Mouse (Mus musculus) right cerebral cortex, postnatal 10 days (tissue): ENCODE results near the gene Dnmbp.

ENCODE experiments used
- DNase-seq, 2 experiments: peaks; one replicate each; pipeline ENCODE4 v3.0.0; 2021; ENCODE audit warnings: low spot score in 2 of 2

Gene Dnmbp

DNA sequence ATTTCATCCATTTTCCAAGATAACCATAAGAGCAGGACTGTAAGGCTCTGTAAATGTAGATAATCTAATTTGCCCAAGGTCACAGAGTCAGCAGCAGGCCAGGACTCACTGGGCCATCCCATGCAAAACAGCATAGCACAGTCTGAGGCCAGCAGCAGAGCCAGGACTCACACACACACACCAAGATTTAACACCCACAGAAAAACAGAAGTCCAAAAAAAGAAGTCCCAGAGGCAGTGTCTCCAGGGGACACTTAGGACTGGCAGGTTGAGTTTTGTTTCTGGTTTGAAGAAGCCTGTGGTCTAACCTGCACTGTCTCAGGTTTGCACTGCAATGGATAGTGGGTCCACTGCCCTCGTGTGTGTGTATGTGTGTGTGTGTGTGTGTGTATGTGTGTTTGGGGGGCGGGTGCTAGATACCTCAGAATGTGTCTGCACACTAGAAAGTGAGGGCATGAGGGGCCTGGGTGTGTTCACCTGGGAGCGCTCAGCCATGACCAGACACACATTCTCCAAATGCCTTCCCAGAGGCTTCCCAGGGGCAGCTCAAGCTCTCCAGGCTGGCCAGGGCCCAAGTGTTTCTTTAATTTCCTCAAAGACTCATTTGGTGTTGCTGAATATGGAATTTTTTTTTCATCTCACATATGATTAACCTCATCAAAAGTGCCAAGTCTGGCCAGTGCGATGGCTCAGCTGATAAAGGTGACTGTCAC, 27.1 kb downstream of the Dnmbp start:
- DNase-seq: no peak

DNA sequence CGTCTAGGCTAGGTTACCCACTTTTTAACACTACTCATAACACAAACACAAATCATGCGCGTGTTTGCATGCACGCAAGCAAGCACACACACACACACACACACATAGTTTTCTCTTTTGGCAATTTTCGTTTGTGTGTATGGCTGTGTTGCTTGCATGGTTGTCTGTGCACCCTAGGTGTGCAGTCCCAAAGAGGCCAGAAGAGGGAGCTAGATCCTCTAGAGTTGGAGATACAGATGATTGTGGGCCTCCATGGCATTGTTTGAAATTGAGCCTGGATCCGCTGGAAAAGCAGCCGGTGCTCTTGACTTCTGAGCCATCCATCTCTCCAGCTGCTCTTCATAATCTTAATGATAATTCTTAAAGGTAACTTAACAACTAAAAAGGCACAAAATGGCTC, 33.5 kb downstream of the Dnmbp start:
- no peak for DNase-seq

DNA sequence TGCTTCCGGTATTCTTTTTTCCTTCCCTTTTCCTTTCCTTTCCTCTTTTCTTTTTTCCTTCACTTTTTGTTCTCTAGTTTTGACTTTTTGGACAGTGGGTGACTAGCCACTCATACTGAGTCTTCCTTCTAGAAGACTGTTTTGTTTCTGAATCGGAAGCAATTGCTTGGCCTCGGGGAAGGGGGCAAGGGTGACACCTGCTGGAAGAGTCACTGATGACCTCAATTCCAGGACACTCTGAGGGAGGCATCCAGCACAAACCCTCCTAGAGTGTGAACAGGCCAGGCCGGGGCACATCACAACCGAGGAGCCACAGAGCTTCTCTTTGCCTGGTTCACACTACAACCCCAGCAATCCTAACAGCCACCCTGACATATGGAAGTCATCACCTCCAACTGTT, 34.0 kb downstream of the Dnmbp start:
- peak in 1 of 2 experiments; percentile 50 for DNase-seq

DNA sequence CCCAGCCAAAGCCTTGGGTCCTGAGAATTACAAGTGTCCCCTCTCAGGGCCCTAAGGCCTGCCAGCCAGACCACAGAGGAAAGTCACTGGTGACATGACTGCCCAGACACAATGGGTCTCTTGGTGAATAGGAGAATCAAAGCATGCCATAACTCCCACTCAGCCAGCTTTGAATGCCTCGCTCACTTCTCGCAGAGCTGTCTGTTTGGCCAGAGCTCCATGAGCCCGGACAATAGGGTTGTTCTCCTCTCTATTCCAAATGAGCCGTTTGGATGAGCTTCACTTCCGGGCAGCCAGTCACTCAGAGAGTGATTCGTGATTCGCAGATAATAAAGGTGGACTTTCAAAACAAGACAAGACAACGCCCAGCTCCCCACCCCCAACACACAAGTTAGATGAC, 34.9 kb downstream of the Dnmbp start:
- no peak for DNase-seq

DNA sequence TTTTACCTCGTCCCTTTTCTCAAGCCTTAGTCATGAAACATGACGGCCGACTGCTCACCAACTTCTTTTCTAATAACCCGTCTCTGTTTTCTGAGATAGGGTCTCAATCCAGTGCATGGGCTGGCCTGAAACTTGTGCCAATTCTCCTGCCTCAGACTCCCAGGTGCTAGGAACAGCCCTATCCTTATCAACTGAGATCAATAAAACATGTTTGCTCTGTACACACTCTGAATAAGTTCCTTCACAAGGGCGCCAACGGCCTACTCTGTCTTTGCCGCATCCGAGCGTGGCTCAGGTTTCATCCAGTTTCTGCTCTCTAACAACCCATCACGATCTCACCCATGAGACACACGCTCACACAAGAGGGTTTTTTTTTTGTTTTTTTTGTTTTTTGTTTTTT, 35.7 kb downstream of the Dnmbp start:
- no peak for DNase-seq

DNA sequence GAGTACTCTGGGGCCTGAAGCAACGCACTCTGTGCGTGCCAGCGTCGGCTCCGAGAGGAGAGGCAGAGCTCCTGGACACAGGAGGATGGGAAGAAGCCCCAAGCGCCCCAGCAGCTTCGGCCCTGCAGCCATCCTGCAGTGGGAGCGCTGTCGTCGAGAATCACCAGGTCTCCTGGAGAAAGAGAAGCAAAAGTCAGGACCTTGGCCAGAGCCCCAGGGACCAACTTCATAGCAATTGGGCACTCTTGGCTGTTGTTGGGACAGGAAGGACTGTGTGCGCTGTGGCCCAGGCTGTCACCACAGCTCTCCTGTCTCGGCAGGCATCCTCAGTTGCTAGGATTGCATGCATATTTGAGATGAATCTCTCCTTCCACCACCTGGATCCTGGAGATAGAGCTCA, 37.1 kb downstream of the Dnmbp start:
- DNase-seq: no peak

DNA sequence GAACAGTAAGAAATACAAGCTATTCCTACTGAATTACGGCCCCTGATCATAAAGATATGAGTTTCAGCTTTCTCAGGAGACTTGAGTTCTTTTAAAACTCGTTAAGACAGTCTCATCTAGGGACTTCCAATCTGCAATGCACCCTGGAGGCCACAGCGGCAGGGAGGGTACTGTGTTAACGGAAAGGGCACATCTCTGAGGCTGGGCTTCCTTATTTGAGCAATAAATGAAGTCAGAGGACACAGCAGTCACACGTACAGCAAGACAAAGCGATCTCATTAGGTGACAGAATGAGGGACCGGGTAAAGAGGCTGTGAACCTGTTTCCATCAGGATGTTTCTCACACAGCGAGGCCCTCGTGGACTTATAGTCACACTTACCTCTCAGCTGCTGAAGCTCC, 39.3 kb downstream of the Dnmbp start:
- DNase-seq: no peak

DNA sequence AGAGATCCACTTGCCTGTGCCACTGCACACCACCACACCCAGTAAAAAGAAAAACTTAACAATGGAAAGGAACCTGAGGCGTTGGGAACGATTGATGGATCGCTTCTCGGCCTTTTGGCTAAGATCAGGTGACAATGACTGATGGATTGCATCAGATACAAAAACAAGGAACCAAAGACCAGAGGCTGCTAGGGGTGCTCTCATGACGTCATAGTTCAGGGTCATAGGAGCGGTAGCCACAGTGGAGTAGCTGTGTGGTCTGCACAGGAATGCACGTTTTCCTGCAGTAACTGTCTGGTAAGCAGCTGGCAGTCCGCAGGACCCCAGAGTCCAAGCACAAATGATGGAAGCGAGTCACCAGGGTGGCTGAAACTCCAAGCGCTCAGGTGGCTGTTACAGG, 41.4 kb downstream of the Dnmbp start:
- DNase-seq: no peak

DNA sequence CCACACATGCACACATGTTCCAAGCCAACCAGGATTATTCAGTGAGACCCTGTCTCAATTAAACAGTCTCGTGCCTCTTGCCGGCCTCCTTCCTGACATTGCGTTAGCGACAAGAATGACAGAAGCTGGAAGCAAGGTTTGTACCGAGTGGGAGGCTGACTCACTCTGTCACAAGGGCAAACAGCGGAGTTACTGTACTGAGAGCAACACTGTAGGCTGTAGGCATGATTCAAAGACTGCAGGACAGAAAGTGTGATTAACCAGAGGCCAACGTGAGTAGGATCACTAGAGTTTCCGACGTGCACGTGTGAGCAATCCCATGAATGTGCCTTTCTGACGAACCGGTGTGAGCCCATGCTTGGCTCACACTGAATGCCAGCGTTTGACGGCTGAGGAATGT, 43.5 kb downstream of the Dnmbp start:
- no peak for DNase-seq

DNA sequence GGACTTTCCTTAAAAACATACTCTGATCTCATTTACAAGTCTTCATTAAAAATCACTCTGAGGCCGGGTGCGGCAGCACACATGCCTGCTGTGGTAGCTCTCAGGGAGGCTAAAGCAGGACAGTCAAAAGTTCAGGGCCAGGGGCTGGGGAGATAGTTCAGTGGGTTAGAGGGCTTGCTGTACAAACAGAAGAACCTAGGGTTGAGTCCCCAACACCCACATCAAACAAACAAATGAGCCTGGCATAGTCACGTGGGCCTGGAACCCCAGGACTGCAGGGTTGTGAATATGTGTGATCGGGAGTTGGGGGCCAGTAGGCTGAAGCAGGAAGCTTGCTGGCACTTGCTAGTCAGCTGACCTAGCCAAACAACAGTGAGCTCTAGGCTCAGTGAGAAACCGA, 44.0 kb downstream of the Dnmbp start:
- DNase-seq: no peak

DNA sequence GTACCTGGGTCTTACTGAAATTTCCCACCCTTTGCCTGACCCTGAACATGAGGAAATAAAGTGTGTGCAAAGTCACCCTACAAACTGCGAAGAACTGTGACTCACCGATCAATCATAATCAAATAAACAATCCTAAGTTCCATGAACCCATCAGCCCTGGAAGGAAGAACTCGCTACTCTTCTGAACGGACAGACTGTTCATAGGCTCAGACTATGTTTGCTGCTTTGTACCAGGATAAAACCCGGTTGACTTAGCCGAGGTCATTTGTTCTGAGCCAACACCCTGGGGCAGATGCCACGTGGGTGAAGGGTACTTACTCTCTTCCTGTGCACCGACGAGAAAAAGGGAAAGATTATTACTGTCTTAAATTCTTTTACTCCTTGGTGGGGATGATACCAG, 45.2 kb downstream of the Dnmbp start:
- no peak for DNase-seq

DNA sequence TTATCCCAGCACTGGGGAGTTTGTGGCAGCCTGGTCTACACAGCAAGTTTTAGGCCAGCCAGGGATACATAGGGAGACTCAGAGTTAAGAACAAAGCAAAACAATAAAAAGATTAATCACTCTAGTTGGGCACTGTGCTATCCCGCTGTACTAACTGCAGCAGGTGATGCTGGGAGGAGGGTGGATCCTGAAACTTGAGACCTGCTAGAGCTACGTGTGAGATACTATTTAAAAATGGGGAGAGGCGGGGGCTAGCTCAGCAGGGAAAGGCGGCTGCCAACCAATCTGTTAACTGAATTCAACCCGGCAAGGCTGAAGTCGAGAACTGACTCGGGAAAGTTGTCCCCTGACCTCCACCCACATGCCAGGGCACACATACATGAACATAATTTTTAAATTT, 45.9 kb downstream of the Dnmbp start:
- no peak for DNase-seq

DNA sequence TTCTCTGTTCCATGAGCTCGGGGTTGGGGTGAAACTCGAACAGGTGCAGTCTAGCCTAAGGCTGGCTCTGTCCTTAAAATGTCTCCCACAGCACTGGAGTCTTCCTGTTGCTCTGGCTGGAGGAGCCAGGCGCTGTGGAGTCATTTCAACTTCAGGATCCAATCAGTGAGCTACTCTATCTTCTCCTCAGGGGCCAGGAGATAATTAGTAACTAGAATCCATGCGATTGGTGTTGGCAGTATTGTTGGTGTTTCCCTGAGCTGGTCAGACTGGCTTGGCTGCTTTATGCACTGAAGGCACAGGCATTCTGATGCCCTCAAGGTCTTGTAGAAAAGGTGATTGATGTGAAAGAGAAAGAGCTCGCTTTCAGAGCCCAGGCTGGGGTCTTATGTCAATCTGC, 49.5 kb downstream of the Dnmbp start:
- DNase-seq: no peak

DNA sequence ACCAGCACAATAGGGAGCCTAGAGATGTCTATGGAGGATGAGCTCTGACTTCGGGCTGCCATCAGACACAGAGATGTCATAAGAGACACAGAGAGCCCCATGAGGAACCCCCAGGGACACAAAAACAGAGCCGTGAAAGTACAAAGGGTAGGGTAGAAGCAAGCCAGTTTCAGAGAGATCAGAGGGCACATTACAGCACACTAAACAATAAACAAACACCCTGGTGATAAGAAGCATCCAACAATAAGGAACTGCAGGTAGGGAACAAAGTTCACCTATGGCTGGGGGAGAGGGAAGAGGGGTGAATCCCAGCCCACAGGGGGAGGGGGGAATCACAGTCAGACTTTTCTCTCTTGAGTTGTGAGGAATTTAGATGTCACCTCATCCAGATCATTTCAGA, 52.3 kb downstream of the Dnmbp start:
- DNase-seq: no peak

DNA sequence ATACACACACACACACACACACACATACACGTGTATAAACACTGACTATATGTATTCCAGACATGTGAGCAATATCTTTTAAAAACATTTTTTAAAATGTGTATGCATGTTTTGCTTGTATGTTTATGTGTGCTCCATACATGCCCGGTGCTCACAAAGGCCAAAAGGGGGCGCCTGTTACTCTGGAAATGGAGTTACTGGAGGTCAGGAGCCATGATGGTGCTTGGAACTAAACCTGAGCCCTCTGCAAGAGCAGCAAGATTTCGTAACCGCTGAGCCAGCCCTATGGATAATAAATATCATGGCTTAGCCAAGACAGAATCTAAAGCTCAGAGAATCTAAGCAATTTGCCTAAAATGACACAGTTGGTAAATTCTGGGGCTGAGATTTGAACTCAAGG, 52.7 kb downstream of the Dnmbp start:
- no peak for DNase-seq

DNA sequence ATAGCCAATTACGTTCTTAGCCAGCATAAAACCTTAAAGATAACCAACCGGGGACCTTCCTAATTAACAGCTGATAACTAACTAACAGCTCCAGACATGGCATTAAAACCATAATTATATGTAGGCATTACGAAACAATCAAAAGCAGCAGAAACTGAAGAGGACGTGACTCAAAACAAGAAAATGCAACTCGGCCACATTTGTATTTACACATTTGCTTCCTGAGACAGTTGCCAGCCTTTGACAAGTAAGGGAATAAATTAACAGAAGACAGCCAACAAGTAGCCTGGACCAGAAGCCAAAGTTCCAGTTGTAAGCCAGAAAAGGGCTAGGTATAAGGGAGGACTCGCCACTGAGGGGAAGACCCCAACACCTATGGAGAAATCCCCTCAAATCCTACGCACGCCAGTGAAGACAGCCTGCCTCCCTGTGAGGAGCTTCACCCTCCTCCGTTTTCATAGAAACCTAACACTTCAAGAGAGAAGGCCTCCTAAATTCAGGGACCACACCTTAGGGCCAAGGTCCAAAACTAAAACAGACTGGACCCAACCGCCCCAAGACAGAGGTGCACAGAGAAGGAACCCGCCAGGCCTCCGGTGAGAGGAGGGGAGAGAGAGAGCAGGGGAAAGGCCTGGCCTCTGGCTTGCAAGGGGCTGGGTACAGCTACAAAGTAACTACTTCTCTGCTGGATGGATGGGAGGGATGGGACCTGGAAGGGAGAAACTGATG, 53.5 kb downstream of the Dnmbp start:
- no peak for DNase-seq

DNA sequence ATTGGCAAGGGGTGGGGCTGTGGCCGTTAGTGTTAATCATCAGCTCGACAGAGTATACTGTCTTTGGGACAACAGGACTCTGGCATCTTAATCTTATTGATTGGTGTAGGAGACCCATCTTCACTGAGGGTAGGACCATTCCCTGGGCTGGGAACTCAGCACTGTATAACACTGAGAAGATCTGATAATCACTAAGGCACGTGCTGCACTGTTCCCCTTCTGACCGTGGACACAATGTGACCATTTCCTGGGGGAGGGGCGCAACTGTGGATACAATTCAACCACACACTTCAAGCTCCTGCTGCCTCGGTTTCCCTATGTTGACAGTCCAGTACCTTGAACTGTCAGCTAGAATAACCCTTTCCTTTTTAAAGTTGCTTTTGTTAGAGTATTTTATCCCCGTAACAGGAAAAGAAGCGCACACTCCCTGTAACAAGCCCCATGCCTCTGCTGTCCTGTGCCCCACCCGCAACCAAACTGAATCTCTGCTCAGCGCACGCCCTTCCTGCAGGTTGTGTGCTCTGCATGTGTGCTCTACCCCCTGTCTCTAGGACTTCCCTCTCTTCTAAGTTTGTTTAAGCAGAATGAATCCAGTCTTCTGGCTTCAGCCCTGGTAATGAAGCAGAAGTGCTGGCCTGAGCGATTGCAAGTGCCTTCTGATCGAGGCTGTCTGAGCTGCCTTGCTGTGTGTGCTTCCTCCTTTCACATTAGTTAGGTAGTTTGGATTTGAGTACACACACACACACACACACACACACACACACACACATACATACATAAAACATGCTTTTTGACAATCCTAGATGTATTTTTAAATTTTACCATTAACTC, 55.1 kb downstream of the Dnmbp start:
- no peak for DNase-seq

DNA sequence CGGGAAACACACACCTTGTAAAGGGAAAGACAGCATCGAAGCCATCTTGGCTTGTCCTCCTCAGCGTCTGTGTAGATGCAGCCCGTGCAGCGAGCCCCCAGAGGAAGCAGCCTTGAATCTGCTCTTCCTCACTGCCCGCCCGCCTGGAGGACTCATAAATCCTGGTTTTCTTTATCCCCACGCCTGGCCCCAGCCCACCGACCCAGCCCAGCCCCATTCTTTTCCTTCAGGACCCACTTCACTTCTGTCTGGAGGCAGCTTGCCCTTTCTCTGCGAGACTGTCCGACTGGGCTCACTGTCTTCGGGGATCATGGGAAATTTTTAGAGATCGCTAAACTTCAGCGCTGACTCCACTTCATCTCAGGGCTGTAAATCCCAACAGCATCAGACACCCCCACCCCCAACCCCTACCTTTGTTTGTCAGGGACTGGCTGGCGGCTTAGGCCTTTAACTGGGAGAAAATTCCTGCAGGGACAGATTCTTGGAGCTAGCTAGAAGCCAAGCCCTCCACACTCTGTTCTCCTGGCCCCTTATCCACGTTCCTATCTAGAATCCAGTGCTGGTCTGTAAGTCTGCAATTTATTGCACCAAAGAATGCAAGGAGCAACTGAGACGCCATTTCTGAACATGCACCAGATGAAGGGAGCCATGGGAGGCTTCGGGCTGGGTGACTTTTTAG, 57.0 kb downstream of the Dnmbp start:
- DNase-seq: no peak

DNA sequence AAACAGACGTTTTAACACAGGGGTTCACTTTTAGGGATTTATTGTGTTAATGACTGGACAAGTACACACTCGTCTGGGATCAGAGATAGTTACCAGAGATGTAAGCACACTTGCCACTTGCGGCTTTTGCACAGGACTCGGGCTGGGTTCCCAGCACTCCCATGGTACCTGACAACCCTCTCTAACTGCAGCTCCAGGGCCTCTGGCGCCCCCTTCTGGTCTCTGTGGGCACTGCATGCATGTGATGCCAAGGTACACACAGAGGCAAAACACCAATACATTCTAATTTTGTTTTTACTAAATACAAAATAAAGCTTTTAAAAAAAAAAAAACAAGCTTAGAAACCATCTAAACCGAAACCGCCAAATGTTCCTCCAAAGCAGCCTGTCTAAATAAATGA, 58.4 kb downstream of the Dnmbp start:
- DNase-seq: no peak

DNA sequence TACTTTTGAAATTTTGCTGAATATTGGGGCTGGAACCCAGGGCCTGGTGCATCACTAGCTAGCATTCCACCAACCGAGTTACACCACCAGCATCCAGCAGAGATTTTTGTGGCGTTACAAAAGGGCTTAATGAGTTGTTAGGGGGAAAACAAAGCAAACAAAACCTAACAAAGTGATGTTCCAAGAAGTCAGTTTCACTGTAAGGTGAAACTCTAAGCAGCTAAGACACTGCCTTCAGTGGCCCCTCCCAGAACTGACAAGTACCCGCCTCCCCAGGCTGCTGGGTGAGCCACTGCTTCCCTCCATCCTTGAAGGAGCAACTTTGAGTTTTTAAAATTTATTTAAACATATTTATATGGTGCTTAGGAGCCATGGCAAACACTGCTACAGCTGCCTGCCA, 59.6 kb downstream of the Dnmbp start:
- DNase-seq: no peak

DNA sequence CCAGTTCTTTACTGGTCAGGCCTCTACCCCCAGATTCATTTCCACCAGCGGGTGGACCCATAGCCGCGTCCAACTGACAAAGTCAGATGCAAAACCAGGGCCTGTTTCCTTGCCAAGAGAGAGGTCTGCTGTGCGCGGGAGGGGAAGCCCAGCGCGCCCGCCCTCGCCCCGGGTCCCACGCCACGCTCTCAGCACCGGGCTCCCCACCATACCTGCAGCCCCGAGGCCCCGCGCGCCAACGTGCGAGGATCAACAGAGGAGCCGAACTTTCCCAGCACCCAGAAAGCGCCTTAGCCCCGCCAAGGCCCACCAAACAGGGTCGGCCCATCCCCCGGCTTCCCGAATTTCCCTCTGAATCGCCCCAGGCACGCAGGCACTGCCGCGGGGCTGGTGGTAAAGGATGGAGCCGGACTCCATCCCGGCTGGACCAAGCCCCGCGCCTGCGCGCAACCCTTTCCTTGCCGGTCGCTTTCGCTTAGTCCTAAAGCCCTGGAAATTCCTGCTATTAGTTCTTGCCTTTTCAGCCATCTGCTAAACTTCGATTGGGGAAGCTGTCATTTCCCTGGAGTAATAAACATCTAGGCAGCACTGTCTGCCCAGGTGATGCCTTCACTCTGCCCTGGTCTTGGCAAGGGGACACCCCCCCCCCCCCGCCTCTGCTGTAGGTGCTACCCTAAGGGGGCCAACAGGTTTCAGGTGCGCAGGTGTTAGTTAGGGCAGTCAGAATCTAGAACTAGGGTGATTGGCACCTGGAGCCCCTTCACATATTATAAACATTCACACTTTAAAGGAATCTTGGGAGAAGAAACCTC, 60.4 kb downstream of the Dnmbp start:
- DNase-seq: peak; percentile 82 to 85
